Mouse (Mus musculus) ZHBTc4 (cell line): Measurements from ENCODE around the gene Gm20388.
A peak's percentile ranks its signal among the peaks of the same experiment; 100 is the strongest.

Experiments
- DNase-seq: peaks from one replicate; pipeline ENCODE4 v3.0.0-alpha.2; 2011; ENCODE audit warnings: low read depth, low spot score

Gm20388 gene

GRCm38 (mm10) chr8:120539775-120540625 lies 629.4 kb downstream of the Gm20388 start:
- no peak for DNase-seq

- DNase-seq, result no peak
Measured at GRCm38 (mm10) chr8:120542995-120543394, 632.4 kb downstream of the Gm20388 start.

DNA sequence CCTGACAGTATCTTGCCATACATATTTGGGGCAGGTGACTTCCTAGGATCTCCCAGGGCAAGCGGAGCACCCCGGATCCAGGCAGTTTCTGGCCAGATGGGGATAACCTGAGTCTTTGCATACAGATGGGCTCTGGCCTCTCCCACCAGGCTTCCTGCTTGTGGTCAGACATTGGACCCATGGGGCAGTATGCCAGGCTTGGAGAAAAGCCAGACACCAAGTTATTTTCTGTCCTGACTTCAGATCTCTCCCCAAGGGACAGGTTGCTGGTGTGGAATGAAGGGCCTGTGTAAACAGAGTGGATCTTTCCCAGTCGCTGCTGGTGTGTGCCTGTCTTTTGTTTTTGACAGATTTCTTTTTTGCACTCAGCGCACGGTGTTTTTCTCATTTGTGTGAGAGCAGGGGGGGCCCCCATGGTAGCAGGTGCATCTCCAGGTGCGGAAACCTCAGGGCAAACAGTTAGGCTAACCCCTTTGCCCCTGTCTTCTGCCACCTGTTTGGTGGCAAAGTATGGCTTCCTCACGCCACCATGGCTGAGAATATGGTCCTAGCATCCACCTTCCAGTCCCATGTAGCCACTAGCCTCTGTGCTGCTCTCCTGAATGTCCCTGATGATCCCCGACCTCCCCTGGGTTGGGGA lies 632.9 kb downstream of the Gm20388 start:
- DNase-seq, result no peak

DNA sequence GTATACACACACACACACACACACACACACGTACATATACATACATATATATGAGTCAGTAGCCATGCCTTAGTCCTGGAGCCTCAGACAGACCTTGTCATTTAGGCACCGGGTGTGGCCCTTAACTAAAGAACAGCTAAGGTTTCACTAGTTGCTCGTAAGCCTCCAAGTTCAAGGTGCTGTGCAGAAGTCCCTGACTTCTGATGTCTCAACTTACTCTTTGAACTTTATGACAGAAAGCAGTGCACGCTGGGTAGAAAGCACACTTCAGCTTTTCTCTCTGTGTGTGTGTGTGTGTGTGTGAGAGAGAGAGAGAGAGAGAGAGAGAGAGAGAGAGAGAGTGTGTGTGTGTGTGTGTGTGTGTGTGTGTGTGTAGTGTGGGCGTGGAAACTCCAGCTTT lies 633.5 kb downstream of the Gm20388 start:
- DNase-seq, result no peak

DNA sequence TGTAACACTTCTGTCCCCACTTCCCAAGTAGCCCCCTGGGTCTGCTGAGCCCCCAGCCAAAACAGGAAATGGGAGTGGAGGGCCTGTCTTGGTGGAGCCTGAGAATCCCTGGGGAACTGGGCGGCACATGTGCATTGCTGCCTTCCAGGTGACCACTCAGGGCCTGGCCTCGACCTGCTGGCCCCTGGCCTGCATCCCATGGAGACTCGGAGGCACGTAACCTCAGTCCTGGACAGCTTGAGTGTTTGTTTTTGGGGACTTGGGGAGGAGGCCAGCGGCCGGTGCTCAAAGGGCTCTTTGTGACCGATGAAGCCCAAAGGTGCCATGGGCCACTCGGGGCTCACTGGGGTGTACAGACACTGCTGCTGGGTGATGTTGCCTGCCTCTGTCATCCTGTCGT lies 636.9 kb downstream of the Gm20388 start:
- no peak for DNase-seq

DNA sequence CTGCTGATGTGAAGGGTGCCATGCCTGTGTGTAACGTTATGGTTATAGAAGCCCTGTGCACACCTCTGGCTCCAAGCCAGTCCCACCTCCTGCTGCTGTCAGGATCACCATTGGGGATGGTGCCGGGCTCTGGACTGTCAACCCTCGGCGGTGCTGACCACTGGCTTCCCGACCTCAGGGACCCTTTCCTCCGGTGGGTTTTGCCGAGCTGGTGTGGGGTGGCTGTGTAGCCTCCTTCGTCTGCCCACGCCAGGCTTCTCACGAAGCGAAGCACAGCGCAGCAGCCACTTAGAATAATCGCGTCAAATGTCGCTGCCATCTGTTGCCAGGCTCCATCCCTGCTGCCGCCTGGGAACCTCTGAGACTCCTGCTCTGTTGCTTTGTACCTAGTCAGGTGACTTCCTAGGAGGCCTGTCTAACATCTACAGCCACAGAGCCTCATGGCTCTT lies 637.7 kb downstream of the Gm20388 start:
- DNase-seq, result no peak

GRCm38 (mm10) chr8:120549321-120549921 lies 638.8 kb downstream of the Gm20388 start:
- no peak for DNase-seq

DNA sequence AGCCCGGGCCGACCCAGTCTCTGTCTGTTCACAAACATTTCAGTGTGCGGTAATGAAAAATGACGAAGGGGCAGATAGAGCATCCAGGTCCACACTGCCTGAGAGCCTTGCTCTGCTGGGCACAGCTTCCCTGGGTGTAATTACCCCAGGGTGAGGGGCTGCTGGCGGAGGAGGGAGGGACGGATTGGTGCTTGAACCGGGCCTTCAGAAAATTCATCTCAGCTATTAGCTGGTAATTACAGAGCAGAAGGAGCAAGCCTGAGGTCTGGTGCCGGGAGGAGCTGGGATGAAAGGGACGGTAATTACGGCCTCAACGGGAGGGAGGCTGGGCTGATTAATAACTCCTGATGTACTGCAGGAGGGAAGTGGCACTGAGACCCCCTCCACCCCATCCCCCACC lies 639.3 kb downstream of the Gm20388 start:
- DNase-seq, result no peak

- no peak for DNase-seq
Measured at GRCm38 (mm10) chr8:120550430-120550829, 639.8 kb downstream of the Gm20388 start.

DNA sequence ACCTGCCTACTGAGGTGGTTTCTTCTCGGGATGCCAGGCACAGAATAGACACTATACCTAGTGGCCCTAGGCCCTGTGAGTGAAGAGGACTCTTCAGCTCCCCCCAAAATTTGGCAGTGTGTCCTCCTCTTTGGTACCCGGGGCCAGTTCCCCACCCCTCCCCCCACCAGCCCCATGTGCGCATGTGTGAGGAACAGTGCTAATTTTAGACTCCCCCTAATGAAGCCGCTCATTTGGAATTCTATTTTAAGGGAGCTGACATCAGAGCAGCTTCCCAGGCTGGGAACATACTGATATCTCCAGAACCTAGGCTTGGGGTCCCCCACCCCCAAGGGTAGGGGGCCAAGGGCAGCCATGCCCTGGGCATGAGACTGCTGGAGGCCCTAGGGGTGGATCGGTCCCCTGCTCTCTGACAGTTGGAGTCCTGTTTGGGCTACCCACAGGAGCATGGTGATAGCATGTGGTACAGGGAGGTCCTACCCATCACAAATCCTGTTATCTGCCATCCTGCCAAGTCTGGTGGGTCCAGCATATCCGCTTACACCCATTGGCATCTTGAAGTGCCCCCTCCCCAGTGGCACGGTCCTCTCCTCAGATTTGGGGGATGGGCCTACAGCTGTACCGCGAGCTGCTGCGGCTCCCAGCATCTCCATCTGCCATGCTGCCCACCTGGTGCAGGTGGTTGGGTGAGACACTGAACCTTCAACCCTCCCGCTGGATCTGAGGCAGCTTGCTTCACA lies 640.5 kb downstream of the Gm20388 start:
- DNase-seq, result no peak

GRCm38 (mm10) chr8:120551677-120551980 lies 641.0 kb downstream of the Gm20388 start:
- DNase-seq, result no peak

- no peak for DNase-seq
Measured at GRCm38 (mm10) chr8:120552509-120552908, 641.9 kb downstream of the Gm20388 start.

DNA sequence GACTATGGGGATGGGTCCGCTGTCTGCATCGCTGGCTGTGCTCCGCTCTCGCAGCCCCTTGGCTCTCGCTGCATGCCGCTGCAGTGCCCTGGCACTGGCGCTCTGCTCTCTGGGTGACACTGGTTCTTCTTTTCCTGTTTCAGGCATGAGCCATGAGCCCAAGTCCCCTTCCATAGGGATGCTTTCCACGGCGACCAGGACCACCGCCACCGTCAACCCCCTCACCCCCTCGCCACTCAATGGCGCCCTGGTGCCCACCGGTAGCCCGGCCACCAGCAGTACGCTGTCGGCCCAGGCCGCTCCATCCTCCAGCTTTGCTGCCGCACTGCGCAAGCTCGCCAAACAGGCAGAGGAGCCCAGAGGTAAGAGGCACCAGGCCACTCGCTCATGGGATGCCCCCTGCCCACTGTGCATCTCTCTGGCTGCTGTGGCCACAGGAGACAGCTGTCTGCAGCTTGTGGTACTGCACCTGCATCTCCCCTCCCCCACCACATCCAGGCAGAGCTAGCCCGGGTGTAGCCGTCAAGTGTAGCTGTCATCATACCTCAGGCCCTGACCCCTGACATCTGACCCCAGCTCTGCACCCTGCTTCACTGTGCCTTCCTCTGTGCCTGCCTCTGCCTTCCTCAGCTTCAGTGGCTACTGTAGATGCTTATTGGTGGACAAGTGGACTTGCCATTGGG lies 642.9 kb downstream of the Gm20388 start:
- DNase-seq, result no peak

- DNase-seq, result no peak
Measured at GRCm38 (mm10) chr8:120554466-120555039, 643.9 kb downstream of the Gm20388 start.

GRCm38 (mm10) chr8:120556198-120556892 lies 645.7 kb downstream of the Gm20388 start:
- no peak for DNase-seq

GRCm38 (mm10) chr8:120557170-120557965 lies 646.7 kb downstream of the Gm20388 start:
- peak; percentile 47 for DNase-seq

GRCm38 (mm10) chr8:120558162-120558561 lies 647.5 kb downstream of the Gm20388 start:
- no peak for DNase-seq

GRCm38 (mm10) chr8:120559654-120560053 lies 649.0 kb downstream of the Gm20388 start:
- DNase-seq, result no peak

DNA sequence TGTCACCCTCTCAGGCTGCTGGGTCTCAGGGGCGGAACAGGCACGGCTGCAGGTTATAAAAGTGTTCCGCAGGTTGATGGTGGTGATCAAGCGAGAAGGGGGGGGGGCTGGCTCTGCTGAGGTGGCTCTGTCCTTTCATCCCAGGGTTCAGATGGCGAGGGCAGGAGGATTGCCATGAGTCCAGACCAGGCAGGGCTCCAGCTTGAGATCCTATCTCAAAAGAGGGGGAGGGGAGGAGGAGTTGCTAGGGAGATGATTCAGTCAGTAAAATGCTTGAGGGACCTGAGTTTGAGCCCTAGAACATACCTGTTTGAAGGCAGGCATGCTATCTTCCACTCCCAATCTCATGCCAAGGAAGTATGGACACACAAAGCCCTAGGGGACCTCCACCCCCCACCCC lies 649.9 kb downstream of the Gm20388 start:
- DNase-seq, result no peak
